Mouse (Mus musculus) fibroblast of lung, adult 2 months (primary cell): ENCODE measurements around the gene Aldoc.
A peak's percentile ranks its signal among the peaks of the same experiment; 100 is the strongest.
"Not testable (repeated sequence)": the region's sequence is repeated elsewhere in the genome, so short reads cannot be mapped to it uniquely, and the experiment has no call there.

Source experiments
- DNase-seq: peaks from one replicate; pipeline ENCODE4 v3.0.0-alpha.2; 2011; ENCODE audit warnings: low read depth

Gene Aldoc

GRCm38 (mm10) chr11:78322860-78323259 lies at the start of gene Aldoc:
Aldoc (plus strand) TSS chr11:78322968.
- no peak for DNase-seq

- DNase-seq: no peak
Measured at GRCm38 (mm10) chr11:78275596-78275995, 47.2 kb upstream of the Aldoc start.

- DNase-seq: not testable (repeated sequence)
Measured at GRCm38 (mm10) chr11:78276169-78276568, 46.6 kb upstream of the Aldoc start.

- no peak for DNase-seq
Measured at GRCm38 (mm10) chr11:78278853-78279252, 43.9 kb upstream of the Aldoc start.

- no peak for DNase-seq
Measured at GRCm38 (mm10) chr11:78279586-78279985, 43.2 kb upstream of the Aldoc start.

- no peak for DNase-seq
Measured at GRCm38 (mm10) chr11:78289146-78289763, 33.5 kb upstream of the Aldoc start.

- DNase-seq: no peak
Measured at GRCm38 (mm10) chr11:78290654-78291053, 32.1 kb upstream of the Aldoc start, which contains the start of gene BC030499. BC030499 (plus strand) TSS chr11:78290841.

GRCm38 (mm10) chr11:78294585-78294984 lies 28.2 kb upstream of the Aldoc start:
- no peak for DNase-seq

GRCm38 (mm10) chr11:78300917-78301316 lies 21.9 kb upstream of the Aldoc start:
- no peak for DNase-seq

GRCm38 (mm10) chr11:78301357-78302084 lies 21.2 kb upstream of the Aldoc start, which contains the start of gene Spag5:
Spag5 (plus strand) TSS chr11:78301529.
- peak; percentile 74 for DNase-seq

GRCm38 (mm10) chr11:78305272-78305671 lies 17.5 kb upstream of the Aldoc start:
- no peak for DNase-seq

GRCm38 (mm10) chr11:78310861-78311511 lies 11.8 kb upstream of the Aldoc start:
- no peak for DNase-seq

- DNase-seq: no peak
Measured at GRCm38 (mm10) chr11:78313662-78314061, 9.1 kb upstream of the Aldoc start.

GRCm38 (mm10) chr11:78318411-78318810 lies 4.4 kb upstream of the Aldoc start:
- DNase-seq: no peak

- DNase-seq: no peak
Measured at GRCm38 (mm10) chr11:78322076-78322831, 514 bp upstream of the Aldoc start.

- DNase-seq: no peak
Measured at GRCm38 (mm10) chr11:78324000-78324785, 1.4 kb downstream of the Aldoc start.

- no peak for DNase-seq
Measured at GRCm38 (mm10) chr11:78324965-78325364, 2.2 kb downstream of the Aldoc start.

GRCm38 (mm10) chr11:78327215-78327614 lies 4.4 kb downstream of the Aldoc start:
- DNase-seq: no peak

- peak; percentile 83 for DNase-seq
Measured at GRCm38 (mm10) chr11:78327634-78328511, 5.1 kb downstream of the Aldoc start, which contains the start of gene Pigs. Pigs (plus strand) TSS chr11:78328415.

GRCm38 (mm10) chr11:78328512-78329056 lies 5.8 kb downstream of the Aldoc start:
- no peak for DNase-seq
